Mouse (Mus musculus): ENCODE measurements around the gene Ppif. TPM values are rescaled to one million over a fixed set of nuclear protein-coding genes. Genes with fewer than 3 reads are reported as not detected.

Ppif gene
- total and polyA plus RNA-seq, 3 experiments: 29.1 to 106 (median 52.9) TPM

GRCm38 (mm10) chr14:25664310-25664695 is 29.7 kb upstream of the Ppif start:
- dilution Hi-C loops (cut with MboI; ENCODE audit: extremely low pct_ligation_motif_present, extremely low pct_unique_long_range_greater_than_20kb, low sequenced_read_pairs): no loop called here
- DNase-seq (ENCODE audit: extremely low read depth): no peak
- in situ Hi-C loops (cut with MboI; ENCODE audit: low pct_ligation_motif_present, low pct_unique_long_range_greater_than_20kb, low sequenced_read_pairs): no loop called here
- H3K9me3 ChIP-seq (replicated peaks; ENCODE audit: low read length): no peaks in the 10 kb centered on the region
- H3K36me3 ChIP-seq (replicated peaks in 1 of 2; ENCODE audit: control insufficient read depth in 1 of 2, insufficient read depth in 1 of 2, low read length in 1 of 2): peaks cover 62 to 72% of the 10 kb centered on the region in 2 experiments
- H3K9ac ChIP-seq (ENCODE audit: insufficient read depth, low read depth): no peak overlapping the region
- H3K4me3 ChIP-seq (replicated peaks in 1 of 3; ENCODE audit: low read depth in 2 of 3, low read length in 2 of 3, poor library complexity in 1 of 3): no peak overlapping the region
- no peak overlapping the region for H3K4me2 ChIP-seq (ENCODE audit: insufficient read depth, low read depth, poor library complexity, severe bottlenecking)
- H3K4me1 ChIP-seq (ENCODE audit: control insufficient read depth in 1 of 2, insufficient read depth in 2 of 2): peaks cover 0 to 23% of the 10 kb centered on the region in 2 experiments; a peak in 1 of 4 replicates
- TF ChIP-seq MEF2A (IDR thresholded peaks at IDR 0.05; ENCODE audit: borderline replicate concordance, low read depth, low read length) (no peak), HCFC1 (IDR thresholded peaks at IDR 0.05; ENCODE audit: low read depth, low read length) (no peak), ELF1 (IDR thresholded peaks at IDR 0.05; ENCODE audit: low read depth, low read length) (no peak)
- no peaks in the 10 kb centered on the region for H3K27me3 ChIP-seq (replicated peaks)
- H3K79me2 ChIP-seq (replicated peaks; ENCODE audit: control insufficient read depth, extremely low read depth, insufficient read depth, poor library complexity, severe bottlenecking): no peaks in the 10 kb centered on the region
- no peak overlapping the region for H3K27ac ChIP-seq (ENCODE audit: insufficient read depth, low read depth)

GRCm38 (mm10) chr14:25665314-25665970 is 28.5 kb upstream of the Ppif start:
- Histone ChIP-seq H3K27ac (ENCODE audit: insufficient read depth, low read depth) (no peak overlapping the region), H3K36me3 (replicated peaks in 1 of 2; ENCODE audit: control insufficient read depth in 1 of 2, insufficient read depth in 1 of 2, low read length in 1 of 2) (peaks cover 51 to 61% of the 10 kb centered on the region in 2 experiments)
- in situ Hi-C loops (cut with MboI; ENCODE audit: low pct_ligation_motif_present, low pct_unique_long_range_greater_than_20kb, low sequenced_read_pairs): no loop called here

GRCm38 (mm10) chr14:25666668-25667376 is 27.1 kb upstream of the Ppif start:
- dilution Hi-C loops (cut with MboI; ENCODE audit: extremely low pct_ligation_motif_present, extremely low pct_unique_long_range_greater_than_20kb, low sequenced_read_pairs) (no loop called here), in situ Hi-C loops (cut with MboI; ENCODE audit: low pct_ligation_motif_present, low pct_unique_long_range_greater_than_20kb, low sequenced_read_pairs) (no loop called here)
- Histone ChIP-seq H3K4me3 (replicated peaks in 1 of 3; ENCODE audit: low read depth in 2 of 3, low read length in 2 of 3, poor library complexity in 1 of 3) (no peak overlapping the region), H3K4me2 (ENCODE audit: insufficient read depth, low read depth, poor library complexity, severe bottlenecking) (no peak overlapping the region), H3K4me1 (ENCODE audit: control insufficient read depth in 1 of 2, insufficient read depth in 2 of 2) (peaks cover 0 to 14% of the 10 kb centered on the region in 2 experiments; a peak in 1 of 4 replicates), H3K79me2 (replicated peaks; ENCODE audit: control insufficient read depth, extremely low read depth, insufficient read depth, poor library complexity, severe bottlenecking) (no peaks in the 10 kb centered on the region), H3K9me3 (replicated peaks; ENCODE audit: low read length) (no peaks in the 10 kb centered on the region), H3K27ac (ENCODE audit: insufficient read depth, low read depth) (no peak overlapping the region), H3K9ac (ENCODE audit: insufficient read depth, low read depth) (no peak overlapping the region), H3K36me3 (replicated peaks in 1 of 2; ENCODE audit: control insufficient read depth in 1 of 2, insufficient read depth in 1 of 2, low read length in 1 of 2) (peaks cover 37 to 47% of the 10 kb centered on the region in 2 experiments), H3K27me3 (replicated peaks) (no peaks in the 10 kb centered on the region)
- DNase-seq (ENCODE audit: extremely low read depth): peak; percentile 27
- TF ChIP-seq ZKSCAN1 (IDR thresholded peaks at IDR 0.05; ENCODE audit: borderline replicate concordance, low read depth, low read length) (no peak), CTCF (conservative IDR thresholded peaks at IDR 0.05 in 1 of 2, IDR thresholded peaks at IDR 0.05 in 1 of 2; ENCODE audit: low read depth in 2 of 2, low read length in 2 of 2) (peak; percentile 53 to 67; a peak in 3 of 4 replicates)

More at GRCm38 (mm10) chr14:25665314-25665970, 28.5 kb upstream of the Ppif start:
- H3K9ac ChIP-seq (ENCODE audit: insufficient read depth, low read depth): no peak overlapping the region
- no peaks in the 10 kb centered on the region for H3K79me2 ChIP-seq (replicated peaks; ENCODE audit: control insufficient read depth, extremely low read depth, insufficient read depth, poor library complexity, severe bottlenecking)
- TF ChIP-seq MEF2A (IDR thresholded peaks at IDR 0.05; ENCODE audit: borderline replicate concordance, low read depth, low read length) (no peak), NRF1 (IDR thresholded peaks at IDR 0.05; ENCODE audit: low read depth, low read length) (no peak), MXI1 (IDR thresholded peaks at IDR 0.05; ENCODE audit: low read depth, low read length) (no peak), EP300 (IDR thresholded peaks at IDR 0.05; ENCODE audit: low read length) (no peak), GABPA (IDR thresholded peaks at IDR 0.05; ENCODE audit: insufficient replicate concordance, low read depth, low read length) (no peak), IRF4 (IDR thresholded peaks at IDR 0.05; ENCODE audit: low read depth, low read length) (no peak), RCOR1 (conservative IDR thresholded peaks at IDR 0.05; ENCODE audit: low read depth, low read length) (no peak), HCFC1 (IDR thresholded peaks at IDR 0.05; ENCODE audit: low read depth, low read length) (no peak), E2F4 (IDR thresholded peaks at IDR 0.05; ENCODE audit: insufficient replicate concordance, low read depth, low read length) (no peak), BHLHE40 (IDR thresholded peaks at IDR 0.05; ENCODE audit: low read depth, low read length) (no peak), USF1 (IDR thresholded peaks at IDR 0.05; ENCODE audit: low read depth, low read length) (no peak), POLR2A (IDR thresholded peaks at IDR 0.05; ENCODE audit: low read depth, low read length) (no peak)
- H3K4me1 ChIP-seq (ENCODE audit: control insufficient read depth in 1 of 2, insufficient read depth in 2 of 2): peaks cover 0 to 14% of the 10 kb centered on the region in 2 experiments; a peak in 1 of 4 replicates
- dilution Hi-C loops (cut with MboI; ENCODE audit: extremely low pct_ligation_motif_present, extremely low pct_unique_long_range_greater_than_20kb, low sequenced_read_pairs): no loop called here
- H3K27me3 ChIP-seq (replicated peaks): no peaks in the 10 kb centered on the region
- DNase-seq (ENCODE audit: extremely low read depth): no peak
- H3K9me3 ChIP-seq (replicated peaks; ENCODE audit: low read length): no peaks in the 10 kb centered on the region
- no peak overlapping the region for H3K4me3 ChIP-seq (replicated peaks in 1 of 3; ENCODE audit: low read depth in 2 of 3, low read length in 2 of 3, poor library complexity in 1 of 3)
- no peak overlapping the region for H3K4me2 ChIP-seq (ENCODE audit: insufficient read depth, low read depth, poor library complexity, severe bottlenecking)
